Mouse (Mus musculus) brain, embryonic 14.5 days (tissue): Measurements from ENCODE around the gene Card19.

Experiments used
- CTCF ChIP-seq: fragments of 200-500 bp; IDR thresholded peaks from 2 replicates; pipeline ENCODE4 v1.5.1; 2012; ENCODE audit warnings: inconsistent platforms, mild to moderate bottlenecking, moderate library complexity, borderline replicate concordance; ENCODE audit not compliant: insufficient read depth, insufficient read length; ENCODE audit errors: extremely low read depth
- POLR2A ChIP-seq: fragments of 200-500 bp; IDR thresholded peaks from 2 replicates; pipeline ENCODE4 v1.6.1; 2012; ENCODE audit warnings: mild to moderate bottlenecking, inconsistent platforms, borderline replicate concordance; ENCODE audit not compliant: poor library complexity, insufficient read depth, insufficient read length, severe bottlenecking; ENCODE audit errors: extremely low read depth

- TF ChIP-seq CTCF, result no peak
- TF ChIP-seq POLR2A, result no peak
Observed at GRCm38 (mm10) chr13:49246626-49247025, 30.8 kb upstream of the Card19 start.
